Mouse (Mus musculus) G1E (cell line): ENCODE measurements around the gene Slc30a2.

Experiments used
- CTCF ChIP-seq: IDR thresholded peaks from 2 replicates; pipeline ENCODE4 v1.5.1; 2012; ENCODE audit warnings: low read depth, low read length, inconsistent platforms, mixed read lengths
- GATA1 ChIP-seq: IDR thresholded peaks from 2 replicates; pipeline ENCODE4 v1.6.1; 2012; ENCODE audit warnings: borderline replicate concordance, low read length, inconsistent platforms, mixed read lengths
- GATA2 ChIP-seq: IDR thresholded peaks from 2 replicates; pipeline ENCODE4 v1.6.1; 2012; ENCODE audit warnings: low read depth, low read length, inconsistent platforms, borderline replicate concordance
- POLR2AphosphoS5 ChIP-seq: IDR thresholded peaks from 2 replicates; pipeline ENCODE4 v1.6.1; 2012; ENCODE audit warnings: low read depth, low read length, inconsistent platforms; ENCODE audit not compliant: insufficient replicate concordance

GRCm38 (mm10) chr4:134365280-134365679, 22.3 kb downstream of the Slc30a2 start:
- no peak for TF ChIP-seq GATA2
- TF ChIP-seq CTCF = no peak
- no peak for TF ChIP-seq GATA1
- no peak for TF ChIP-seq POLR2AphosphoS5
